Mouse (Mus musculus) layer of hippocampus, postnatal 10 days (tissue): ENCODE measurements around the gene Glis2. TPM values are rescaled to one million over a fixed set of nuclear protein-coding genes. Genes with fewer than 3 reads are reported as not detected.

ENCODE experiments used
- DNase-seq, 2 experiments: peaks; one replicate each; pipeline ENCODE4 v3.0.0; 2021; ENCODE audit warnings: low spot score in 2 of 2
- total RNA-seq, 2 experiments: library from RNA; stranded (reverse); gene quantifications; 2 replicates each; pipeline ENCODE4 v1.2.3; 2021

Glis2 gene
- total RNA-seq, 2 experiments from 2014 or later = 23.8 to 26.5 TPM

DNA sequence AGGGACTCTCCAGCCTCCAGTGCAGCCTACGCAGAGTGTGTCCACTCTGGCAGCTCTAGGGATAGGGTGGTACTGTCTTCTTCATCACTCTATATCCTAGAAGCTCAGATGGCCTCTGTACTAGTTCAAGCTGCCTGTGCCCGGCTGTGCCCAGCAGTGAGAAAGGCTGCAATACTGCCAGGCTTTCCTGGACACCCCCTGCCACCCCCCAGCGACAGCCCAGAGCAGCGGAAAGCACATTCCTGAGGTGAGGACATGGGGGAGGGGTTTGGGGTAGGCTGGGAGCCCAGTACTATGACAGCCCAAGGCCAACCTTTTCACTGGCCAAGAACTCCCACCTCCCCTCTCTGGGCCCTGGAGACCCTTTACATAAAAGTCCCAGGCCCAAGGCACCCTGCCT is 41.2 kb downstream of the Glis2 start:
- DNase-seq = no peak

DNA sequence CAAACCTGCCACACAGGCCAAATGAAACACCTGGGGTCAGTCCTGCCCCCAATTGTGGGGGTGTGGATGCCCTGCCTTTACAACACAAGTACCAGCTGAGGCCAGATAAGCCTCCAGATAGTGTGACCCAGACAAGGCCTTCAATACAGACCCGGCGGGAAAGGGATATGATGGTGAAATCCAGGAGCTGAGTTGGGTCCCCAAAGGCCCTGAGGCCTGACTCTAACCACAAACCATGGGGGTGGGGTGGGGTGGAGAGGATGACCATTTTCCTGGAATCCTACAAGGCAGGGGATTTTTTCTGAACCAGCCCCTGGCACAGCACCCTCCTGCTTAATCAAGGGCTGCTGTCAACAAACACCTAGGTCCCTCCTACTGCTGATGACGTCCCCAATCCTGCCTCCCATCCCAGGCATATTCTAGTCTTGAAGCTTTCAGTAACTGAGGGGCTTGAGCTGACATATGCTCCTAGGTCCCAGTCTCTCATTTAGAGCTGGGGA is 44.4 kb downstream of the Glis2 start:
- no peak for DNase-seq

DNA sequence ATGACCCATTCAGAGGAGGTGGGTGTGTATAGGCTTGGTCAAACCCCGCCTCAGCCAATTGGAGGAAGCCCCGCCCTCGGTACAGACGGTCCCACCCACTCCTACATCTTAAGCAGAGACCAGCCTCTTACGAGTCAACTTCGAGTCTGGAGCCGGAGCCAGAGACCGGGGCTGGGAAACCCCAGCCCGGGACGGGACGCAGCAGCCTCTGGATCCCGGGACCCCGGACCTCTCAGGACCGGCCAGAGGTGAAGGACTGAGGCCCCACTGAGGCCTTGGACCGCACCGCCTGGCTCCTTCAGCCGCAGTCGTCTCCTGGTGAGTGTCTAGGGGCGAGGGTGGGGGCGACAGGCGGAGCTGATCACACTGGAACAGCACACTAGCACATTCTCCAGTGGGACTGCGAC is 45.3 kb downstream of the Glis2 start, which contains the start of the genes Vasn and Dnaja3:
Gene Vasn (plus strand): TSS at position 111 of the 407 bp plus-strand sequence.
Gene Dnaja3 (plus strand): TSS at position 159 of the 407 bp plus-strand sequence.
- peak; percentile 63 to 73 for DNase-seq

DNA sequence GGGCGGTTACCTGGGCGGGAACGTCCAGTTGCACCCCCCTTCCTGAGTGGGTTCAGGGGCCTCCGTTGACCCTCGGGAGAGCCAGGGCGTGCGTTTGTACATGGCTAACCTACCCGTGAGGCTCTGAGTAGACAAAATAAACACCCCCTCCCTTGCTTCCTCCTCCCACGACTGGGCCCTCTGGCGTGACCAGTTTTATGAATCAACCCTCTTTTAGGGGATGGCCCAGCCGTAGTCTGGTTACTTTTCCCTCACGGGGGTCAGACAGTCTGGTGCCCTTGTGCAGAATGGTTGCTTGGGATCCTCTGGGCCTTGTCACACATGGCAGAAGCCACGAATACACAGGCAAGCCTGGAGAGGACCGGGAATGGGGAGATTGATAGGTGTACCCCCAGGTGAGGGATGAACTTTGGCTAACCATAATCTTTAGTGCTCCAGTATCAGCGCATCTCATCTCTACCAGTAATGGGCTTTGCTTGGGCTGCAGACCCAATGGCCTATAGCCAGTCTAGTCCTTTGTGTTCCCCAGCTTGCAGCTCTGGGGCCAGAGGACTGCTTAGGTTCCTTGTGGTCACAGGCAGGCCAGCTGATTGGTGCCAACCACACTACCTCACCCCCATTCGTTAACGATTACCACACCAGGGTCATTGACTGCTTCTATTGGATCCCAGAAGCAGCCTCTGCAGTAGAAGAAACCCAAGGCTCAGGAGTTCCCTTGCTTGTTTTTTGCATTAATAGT is 45.9 kb downstream of the Glis2 start:
- DNase-seq = no peak

DNA sequence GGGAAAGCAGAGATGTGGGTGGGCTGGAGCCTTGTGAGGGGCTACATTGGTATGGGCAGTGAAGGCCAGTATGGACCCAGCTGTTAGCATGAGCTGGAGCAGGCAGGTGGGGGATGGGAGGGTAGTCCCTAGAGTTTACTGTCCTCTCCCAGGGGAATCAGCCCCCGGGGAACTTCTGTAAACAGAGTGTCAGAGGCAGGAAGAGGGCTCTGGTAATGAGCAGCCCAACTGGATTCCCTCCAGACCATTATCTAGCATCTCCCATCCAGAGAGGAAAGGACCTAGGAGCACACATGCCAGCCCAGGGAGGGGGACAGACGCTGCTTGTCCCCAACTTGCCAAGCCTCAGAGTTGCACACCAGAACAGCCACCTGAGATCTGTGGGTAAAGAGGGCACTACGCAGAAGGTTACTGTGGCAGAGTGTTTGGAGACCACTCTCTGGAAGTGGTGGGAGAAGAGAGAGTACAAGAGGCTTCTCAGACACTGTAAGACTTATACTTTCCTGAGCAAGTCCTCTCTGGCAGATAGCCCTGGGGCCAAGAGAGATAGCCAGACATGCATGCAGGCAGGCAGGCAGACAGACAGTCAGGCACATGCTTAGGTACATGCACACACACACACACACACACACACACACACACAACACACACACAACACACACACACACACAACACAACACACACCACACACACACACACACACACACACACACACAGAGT is 46.8 kb downstream of the Glis2 start:
- DNase-seq = no peak

DNA sequence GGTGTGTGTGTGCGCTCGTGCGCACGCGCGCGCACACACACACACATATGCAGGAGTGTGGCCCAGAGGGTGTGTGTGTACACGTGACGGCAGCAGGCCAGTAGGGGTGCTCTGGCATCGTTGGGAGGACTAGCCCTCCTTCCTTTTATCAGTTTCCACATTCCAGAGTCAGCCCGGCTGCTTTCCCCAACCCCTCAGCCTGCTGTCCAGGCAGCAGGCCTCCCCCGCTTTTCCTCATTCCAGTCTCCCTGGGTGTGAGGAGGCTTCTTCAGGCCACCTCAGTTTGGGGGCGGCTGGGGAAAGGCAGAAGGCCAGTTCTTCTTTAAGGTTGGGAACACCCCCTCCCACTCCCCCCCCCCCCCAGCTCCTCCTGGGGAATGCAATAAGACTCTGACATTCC is 47.7 kb downstream of the Glis2 start:
- DNase-seq = no peak

DNA sequence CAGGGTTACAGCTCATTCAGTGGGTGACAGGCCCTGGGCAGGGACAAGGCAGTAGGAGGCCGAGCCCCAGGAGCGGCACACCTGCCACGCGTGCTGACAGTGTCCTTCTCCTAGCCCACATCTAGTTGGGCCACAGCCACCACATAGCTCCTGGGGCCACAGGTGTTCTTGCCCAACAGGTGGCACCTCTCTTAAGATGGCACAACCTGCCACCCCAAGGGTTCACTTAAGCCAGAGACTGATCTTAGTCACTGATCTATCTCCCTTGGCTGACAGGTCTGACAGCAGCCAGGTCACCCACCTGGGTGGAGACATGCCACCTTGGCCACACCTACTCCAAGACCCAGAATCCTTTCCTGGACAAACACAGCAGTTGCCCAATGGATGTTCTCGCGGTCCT is 48.4 kb downstream of the Glis2 start:
- DNase-seq = no peak

DNA sequence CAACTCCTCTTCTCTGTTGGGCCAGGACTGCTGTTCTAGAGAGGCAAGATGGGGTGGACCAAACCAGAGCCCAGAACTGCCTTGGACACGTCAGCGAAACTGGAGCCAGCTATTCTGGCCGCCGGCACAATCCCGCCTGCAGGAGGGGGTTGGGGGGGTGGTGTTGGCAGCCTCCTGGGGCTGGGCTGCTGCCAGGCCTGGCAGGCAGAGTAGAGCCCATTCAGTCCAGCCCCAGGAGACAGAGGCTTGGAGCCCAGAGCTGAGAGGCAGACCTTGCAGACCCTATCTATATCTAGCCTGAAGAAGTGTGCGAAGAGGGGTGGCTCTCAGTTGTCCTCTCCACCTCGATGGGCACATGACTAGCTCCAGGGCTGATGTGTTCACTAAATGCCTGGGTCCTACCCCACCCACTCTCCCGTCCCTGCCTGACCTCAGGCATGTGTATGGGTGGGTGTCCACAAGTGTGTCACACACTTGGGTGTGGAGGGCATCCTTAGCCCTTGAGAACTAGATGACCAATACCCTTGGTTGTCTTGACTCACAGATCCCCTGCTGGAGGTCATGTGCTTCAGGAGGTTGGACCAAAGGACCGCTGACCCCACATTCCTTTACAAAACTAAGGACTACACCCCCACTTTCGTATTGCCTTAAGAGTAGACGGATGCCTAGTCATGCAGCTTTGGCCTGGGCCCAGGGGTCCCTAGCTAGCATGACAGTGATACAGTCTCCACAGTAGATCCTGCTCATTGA is 49.3 kb downstream of the Glis2 start:
- DNase-seq = peak; percentile 82 to 88

DNA sequence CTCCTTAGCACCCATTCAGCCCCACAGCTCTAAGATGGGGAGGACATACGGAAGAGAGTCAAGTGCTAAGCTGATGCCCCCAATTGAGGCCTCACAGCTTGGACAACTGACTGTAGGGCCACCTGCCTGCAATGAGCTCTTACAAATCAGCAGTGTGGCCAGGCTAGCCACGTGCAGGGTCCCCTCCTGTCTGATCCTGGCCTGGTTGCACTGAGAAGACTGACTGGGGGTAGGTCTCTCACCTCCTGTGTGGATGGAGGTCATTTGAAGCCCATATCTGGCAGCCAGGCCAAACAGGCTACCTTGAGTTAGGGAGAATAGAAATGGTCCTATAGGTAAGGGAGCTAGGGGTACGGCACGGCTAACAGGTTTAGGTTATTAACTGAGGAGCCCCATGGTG is 51.4 kb downstream of the Glis2 start:
- DNase-seq = no peak

DNA sequence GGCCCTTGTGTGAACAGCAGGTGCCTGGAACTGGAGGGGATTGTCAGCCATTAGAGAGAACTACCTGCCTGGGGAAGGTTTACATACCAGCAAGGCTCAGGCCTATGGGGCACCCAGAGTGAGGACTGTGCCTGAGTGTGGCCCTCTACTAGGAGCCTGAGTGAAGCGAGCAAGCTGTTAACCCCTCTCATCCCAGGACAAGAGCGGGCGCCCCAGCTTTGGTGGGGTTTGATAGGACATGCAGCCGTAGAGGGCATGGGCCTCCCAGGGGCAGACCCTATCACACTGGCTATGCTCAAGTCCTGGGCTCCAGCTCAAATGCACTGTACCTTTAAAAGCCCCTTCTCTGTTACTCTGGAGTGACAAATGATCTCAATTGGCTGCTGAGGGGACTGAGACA is 52.3 kb downstream of the Glis2 start:
- no peak for DNase-seq

DNA sequence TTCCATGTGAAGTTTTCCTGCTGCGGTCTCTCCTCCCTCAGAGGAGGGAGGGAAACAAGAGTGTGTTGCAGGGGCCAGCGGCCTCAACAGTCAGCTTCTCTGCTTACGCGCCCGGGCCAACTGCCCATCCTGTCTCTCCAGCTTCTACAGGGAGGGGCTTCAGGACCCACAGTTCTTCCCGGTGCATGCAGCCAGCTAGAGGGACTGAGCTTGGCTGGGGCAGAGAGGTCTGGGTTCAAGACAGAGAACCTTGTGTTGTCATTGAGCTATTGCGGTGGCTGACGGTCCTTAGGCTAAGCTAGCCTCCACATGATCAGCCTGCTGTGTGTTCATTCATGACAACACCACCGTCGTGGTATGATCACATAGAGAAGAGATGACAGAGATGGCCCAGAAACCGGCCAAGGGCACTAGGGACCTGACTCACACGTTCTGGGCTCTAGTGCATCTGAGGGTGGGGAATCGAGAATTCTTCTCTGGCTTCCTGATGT is 53.2 kb downstream of the Glis2 start:
- DNase-seq = no peak

DNA sequence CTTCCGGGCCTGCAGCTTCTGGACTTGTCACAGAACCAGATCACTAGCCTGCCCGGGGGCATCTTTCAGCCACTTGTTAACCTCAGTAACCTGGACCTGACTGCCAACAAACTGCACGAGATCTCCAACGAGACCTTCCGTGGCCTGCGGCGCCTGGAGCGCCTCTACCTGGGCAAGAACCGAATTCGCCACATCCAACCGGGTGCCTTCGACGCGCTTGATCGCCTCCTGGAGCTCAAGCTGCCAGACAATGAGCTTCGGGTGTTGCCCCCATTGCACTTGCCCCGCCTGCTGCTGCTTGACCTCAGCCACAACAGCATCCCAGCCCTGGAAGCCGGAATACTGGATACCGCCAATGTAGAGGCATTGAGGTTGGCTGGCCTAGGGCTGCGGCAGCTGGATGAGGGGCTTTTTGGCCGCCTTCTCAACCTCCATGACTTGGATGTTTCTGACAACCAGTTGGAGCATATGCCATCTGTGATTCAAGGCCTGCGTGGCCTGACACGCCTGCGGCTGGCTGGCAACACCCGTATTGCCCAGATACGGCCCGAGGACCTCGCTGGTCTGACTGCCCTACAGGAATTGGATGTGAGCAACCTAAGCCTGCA is 54.0 kb downstream of the Glis2 start:
- DNase-seq = no peak

DNA sequence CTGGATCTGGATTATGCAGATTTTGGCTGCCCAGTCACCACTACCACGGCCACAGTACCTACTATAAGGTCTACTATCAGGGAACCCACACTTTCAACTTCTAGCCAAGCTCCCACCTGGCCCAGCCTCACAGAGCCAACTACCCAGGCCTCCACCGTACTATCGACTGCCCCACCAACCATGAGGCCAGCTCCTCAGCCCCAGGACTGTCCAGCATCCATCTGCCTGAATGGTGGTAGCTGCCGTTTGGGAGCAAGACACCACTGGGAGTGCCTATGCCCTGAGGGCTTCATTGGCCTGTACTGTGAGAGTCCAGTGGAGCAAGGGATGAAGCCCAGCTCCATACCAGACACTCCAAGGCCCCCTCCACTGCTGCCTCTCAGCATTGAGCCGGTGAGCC is 54.7 kb downstream of the Glis2 start:
- DNase-seq = no peak

DNA sequence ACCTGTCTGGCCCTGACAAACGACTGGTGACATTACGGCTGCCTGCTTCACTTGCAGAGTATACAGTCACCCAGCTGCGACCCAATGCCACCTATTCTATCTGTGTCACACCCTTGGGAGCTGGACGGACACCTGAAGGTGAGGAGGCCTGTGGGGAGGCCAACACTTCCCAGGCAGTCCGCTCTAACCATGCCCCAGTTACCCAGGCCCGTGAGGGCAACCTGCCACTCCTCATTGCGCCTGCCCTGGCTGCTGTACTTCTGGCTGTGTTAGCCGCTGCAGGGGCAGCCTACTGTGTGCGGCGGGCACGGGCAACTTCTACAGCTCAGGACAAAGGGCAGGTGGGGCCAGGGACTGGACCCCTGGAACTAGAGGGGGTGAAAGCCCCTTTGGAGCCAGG is 55.2 kb downstream of the Glis2 start:
- DNase-seq = no peak

DNA sequence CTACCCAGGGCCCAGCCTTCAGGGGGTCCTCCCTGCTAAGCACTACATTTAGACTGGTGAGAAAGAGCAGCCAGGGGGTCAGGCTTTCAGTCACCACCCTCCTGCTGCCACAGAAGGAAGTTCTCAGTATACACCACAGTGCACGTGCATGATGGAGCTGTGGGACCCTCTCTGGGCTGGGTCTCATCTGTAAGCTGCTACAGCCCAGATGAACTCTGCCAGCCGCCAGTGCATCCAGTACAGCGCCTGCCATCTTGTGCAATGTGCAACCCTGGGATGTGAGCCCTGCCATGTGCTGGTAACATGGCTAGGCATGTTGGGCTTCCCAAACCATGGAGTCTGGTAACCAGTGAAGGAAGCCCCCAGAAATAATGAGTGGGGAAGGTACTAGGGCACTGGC is 55.6 kb downstream of the Glis2 start:
- DNase-seq = no peak

DNA sequence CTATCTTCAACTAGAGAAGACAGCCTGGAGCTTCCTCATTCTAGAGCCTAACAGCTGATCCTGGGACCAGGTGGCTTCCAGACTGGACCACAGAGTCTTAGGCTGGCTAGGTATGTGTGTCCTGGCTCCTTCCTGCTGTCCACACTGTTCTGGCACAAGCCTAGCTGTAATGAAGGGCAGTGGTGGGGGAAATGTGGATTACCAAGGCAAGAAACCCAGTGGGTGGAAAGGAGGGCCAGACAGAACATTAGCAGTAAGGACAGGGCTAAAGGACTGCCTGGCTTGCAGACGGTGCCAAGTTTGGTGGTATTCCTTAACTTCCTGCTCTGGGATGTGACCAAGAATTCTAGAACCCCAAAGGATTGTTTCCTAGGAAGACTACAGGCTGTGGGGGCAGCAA is 56.6 kb downstream of the Glis2 start:
- DNase-seq = no peak

DNA sequence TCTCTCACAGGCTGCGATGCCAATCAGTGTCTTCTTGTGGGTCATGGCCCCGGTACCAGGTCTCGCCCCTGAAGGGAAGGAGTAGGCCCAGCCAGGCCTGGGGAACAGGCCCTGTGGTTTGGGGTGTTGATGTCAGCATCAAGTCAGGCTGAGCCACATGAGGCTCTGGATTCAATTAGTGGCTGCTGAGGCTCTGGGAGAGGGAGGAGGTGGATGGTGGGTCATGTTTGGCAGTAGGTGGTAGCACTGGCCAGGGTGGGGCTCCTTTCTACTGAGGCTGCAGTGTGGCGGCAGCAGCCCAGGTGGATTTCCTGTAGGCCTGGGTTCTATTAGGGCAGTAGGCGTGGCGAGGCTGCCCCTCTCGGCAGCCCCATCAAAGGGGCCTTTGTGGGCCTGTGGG is 57.1 kb downstream of the Glis2 start:
- no peak for DNase-seq

DNA sequence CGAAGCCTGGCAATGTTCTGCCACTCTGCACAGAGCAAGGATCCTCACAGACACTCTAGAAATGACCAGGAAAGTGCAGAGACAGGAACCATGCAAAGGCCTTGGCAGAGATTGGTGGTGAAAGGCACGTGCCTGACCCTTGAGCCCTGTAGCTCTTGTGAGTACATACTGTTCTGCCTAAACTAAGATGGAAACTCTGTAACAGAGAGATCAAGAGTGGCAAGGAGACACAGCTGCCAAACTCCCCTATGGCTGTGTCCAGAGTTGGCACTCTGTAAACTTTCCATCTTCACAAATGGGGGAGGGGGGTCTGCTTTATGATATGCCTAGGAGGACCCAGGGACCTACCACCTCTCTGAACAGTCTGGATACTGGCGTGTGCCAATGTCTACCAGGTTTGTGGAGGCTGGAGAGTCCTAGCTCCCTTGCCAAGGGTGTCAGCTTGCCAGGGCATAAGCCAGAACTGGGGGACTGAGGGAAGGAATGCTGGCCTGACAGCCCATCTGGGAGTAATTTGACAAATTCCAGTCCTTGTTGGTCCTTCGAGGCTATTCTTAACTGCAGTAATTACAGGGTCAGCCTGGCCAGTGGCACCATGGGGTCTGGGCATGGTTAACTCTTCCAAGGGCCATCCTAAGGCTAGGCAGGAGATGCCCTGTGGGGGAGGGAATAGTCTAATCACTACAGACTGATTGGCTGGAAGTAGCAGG is 58.3 kb downstream of the Glis2 start:
- no peak for DNase-seq

DNA sequence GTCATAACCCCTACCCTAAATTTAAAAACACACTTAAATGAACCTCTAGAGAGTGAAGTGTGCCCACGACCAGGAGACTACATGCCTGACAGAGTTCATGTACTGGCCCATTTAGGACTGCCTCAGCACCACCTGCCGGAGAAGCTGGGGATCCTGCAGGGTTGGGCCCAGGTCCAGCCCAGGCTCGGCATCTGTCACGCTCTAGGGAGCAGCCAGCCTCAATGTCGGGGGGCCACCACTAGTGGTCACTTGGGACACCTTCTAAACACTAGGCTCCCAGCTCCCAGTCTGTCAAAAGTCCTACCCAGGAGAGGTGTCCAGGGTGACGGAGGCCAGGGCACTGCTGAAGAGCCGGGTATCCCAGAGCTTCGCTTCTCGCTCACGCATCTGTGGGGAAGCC is 60.2 kb downstream of the Glis2 start:
- DNase-seq = no peak

DNA sequence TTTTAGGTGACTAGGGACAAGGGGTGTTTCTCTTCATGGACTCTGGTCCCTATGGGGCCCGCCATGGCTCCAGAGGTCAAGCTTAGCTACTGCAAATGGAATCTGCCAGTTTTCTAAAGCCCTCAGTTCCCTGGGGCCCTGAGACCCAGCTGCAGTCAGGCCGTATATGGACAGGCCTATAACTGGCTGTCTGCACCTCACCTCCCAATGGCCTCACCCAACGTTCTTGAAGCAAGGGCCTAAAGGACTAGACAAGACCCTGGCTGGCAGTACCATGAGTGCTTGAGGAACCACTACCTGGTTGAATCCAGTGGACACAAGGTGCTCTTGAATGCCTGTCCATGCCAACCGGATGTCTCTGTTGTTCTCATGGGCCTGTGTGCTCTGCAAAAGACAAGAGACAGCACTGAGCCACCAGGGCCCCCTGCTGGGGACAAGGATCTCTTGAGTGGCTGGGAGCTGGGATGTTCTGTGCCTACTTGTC is 60.8 kb downstream of the Glis2 start:
- no peak for DNase-seq
